Mouse (Mus musculus) intestine, postnatal 0 days (tissue): ENCODE data around the gene Dnaaf3. TPM values are rescaled to one million over a fixed set of nuclear protein-coding genes. Genes with fewer than 3 reads are reported as not detected.

Experiments used
- ATAC-seq: fragments of 200-750 bp; cut with Nextera tagmentation; 2 replicates; pipeline ENCODE4 v1.8.0; 2017; ENCODE audit warnings: mild to moderate bottlenecking, moderate TSS enrichment, moderate library complexity
- H3K27ac ChIP-seq: fragments of 300-500 bp; sonication (generic); 2 replicates; pipeline ENCODE4 v1.5.1; 2014; ENCODE audit warnings: mild to moderate bottlenecking, low read depth, low read length, moderate library complexity
- H3K27me3 ChIP-seq: fragments of 300-500 bp; sonication (generic); replicated peaks from 2 replicates; pipeline ENCODE4 v1.6.1; 2014; ENCODE audit warnings: low read length, mixed read lengths; ENCODE audit not compliant: control insufficient read depth, insufficient read depth
- H3K36me3 ChIP-seq: fragments of 300-500 bp; sonication (generic); 2 replicates; pipeline ENCODE4 v1.6.1; 2014; ENCODE audit warnings: mild to moderate bottlenecking, moderate library complexity; ENCODE audit not compliant: control insufficient read depth, insufficient read depth
- H3K4me1 ChIP-seq: fragments of 300-500 bp; sonication (generic); replicated peaks from 2 replicates; pipeline ENCODE4 v1.6.1; 2014; ENCODE audit warnings: antibody characterized with exemption, low read length, mixed read lengths; ENCODE audit not compliant: control insufficient read depth, insufficient read depth
- H3K4me2 ChIP-seq: fragments of 300-500 bp; sonication (generic); replicated peaks from 2 replicates; pipeline ENCODE4 v1.6.1; 2014; ENCODE audit warnings: low read depth, mild to moderate bottlenecking, moderate library complexity
- H3K4me3 ChIP-seq: fragments of 300-500 bp; sonication (generic); 2 replicates; pipeline ENCODE4 v1.5.1; 2014; ENCODE audit warnings: low read depth, low read length
- H3K9ac ChIP-seq: fragments of 300-500 bp; sonication (generic); 2 replicates; pipeline ENCODE4 v1.6.1; 2014; ENCODE audit warnings: mild to moderate bottlenecking, low read depth, low read length
- H3K9me3 ChIP-seq: fragments of 300-500 bp; sonication (generic); 2 replicates; pipeline ENCODE4 v1.6.1; 2016; ENCODE audit warnings: mixed run types; ENCODE audit not compliant: control insufficient read depth
- CTCF ChIP-seq: sonication (generic); IDR thresholded peaks from 2 replicates; pipeline ENCODE4 v1.5.1; 2016; ENCODE audit warnings: low read depth, mild to moderate bottlenecking, control low read depth, antibody characterized with exemption, moderate library complexity
- WGBS: fragments of 180-500 bp; shearing (Covaris S2); extraction: QIAGEN DNeasy Blood & Tissue Kit; methylation state at CpG from one replicate; pipeline ENCODE4 v1.1.7; 2014; 5-methylcytosine and 5-hydroxymethylcytosine counted together
- polyA plus RNA-seq: library from polyadenylated mRNA; unstranded; fragments of >200 nt; fragmentation: Nextera tagmentation; extraction: Ambion mirVana; gene quantifications from 2 replicates; pipeline ENCODE4 v1.2.1, GENCODE M21; 2015

The Dnaaf3 gene
- polyA plus RNA-seq, 1 experiment from 2014 or later = 0.33 TPM

DNA sequence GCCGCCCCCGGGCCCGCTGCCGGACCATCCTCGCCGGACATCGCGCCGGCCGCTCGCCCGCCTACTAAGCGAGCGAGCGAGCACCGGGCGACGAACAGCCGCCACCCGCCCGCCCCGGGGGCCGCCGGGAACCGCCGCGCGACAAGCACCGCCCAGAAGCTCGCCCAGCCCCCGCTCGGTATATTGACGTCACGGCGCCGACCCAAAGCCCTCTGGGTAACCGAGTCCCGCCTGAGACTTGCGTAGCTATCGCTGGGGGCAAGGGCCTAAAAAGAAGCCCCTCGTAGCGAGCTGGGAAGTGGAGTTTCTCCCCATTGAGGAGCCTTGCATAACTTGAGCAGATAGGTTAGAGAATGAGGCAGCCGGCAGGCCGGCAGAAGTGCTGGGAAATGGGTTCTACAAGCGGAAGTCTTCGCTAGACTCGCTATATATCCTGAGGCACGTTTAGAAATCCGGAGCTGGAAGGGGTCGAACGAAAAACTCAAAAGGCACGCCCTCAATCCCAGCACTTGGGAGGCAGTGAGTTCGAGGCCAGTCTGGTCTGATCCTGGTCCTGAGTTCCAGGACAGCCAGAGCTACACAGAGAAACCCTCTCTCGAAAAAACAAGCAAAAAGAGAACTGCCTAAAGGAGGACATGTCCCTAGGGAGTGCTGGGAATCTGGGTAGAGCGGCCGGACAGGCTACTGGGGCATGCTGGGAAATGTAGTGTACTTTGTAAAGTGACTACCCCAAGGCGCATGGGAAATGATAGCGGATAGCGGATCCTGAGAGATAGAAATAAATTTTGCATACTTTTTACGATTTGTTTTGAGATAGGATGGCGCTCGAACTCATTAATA, 30.5 kb downstream of the Dnaaf3 start, which contains the start of gene Ppp1r12c:
Ppp1r12c (minus strand) TSS at position 123 of the 840 bp plus-strand sequence.
- peak within 1 kb of the TSS; percentile 73 for H3K9ac ChIP-seq
- H3K4me1 ChIP-seq = 0 out of 2 replicates have a peak, but pooled peaks cover 6% of the 10 kb centered on the region
- under 1% methylated on average over 62 of the region's 62 CpGs for WGBS
- peak within 1 kb of the TSS; percentile 86 for H3K4me2 ChIP-seq
- peak; percentile 89 for ATAC-seq
- H3K27ac ChIP-seq = peak within 1 kb of the TSS; percentile 70
- peak within 1 kb of the TSS; percentile 80 for H3K4me3 ChIP-seq
- TF ChIP-seq CTCF = no peak
- no peaks in the 10 kb centered on the region for H3K9me3 ChIP-seq
- H3K36me3 ChIP-seq = peaks cover 4% of the 10 kb centered on the region
- H3K27me3 ChIP-seq = no peaks in the 10 kb centered on the region

DNA sequence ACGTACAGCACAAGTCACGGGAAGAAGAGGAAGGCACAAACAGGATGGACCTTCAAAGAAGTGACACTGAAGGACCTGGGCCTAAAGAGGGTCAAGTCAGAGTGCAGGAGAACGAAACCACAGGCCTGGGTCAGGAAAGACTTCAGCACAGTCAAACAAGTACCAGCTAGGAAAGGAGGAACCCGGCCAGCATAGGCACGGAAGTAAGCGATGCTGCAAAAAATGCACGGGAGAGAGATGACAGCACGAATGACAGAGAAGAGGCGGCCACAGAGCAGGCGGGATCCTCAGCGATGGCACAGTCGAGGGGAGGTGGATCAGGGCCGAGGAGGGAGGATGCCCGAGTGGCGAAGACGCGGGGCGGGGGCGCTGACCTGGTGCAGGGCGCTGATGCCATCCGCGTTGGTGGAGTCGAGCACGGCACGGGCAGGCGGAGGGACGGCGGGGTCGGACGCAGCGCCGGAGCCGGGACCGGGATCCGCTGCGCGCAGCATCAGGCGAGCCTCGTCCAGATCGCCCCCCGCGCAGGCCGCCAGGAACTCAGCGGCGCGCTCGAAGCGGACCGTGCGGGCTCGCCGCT, 31.3 kb downstream of the Dnaaf3 start:
- ATAC-seq = peak; percentile 37
- 0 out of 2 replicates have a peak, but pooled peaks cover 6% of the 10 kb centered on the region for H3K4me1 ChIP-seq
- no peak for TF ChIP-seq CTCF
- peak overlapping the region; percentile 80 for H3K4me3 ChIP-seq
- peak overlapping the region; percentile 73 for H3K9ac ChIP-seq
- no peaks in the 10 kb centered on the region for H3K9me3 ChIP-seq
- H3K36me3 ChIP-seq = peaks cover 12% of the 10 kb centered on the region
- H3K27ac ChIP-seq = peak overlapping the region; percentile 70
- H3K27me3 ChIP-seq = no peaks in the 10 kb centered on the region
- H3K4me2 ChIP-seq = peak overlapping the region; percentile 86
- WGBS = under 1% methylated on average over 35 of the region's 52 CpGs

DNA sequence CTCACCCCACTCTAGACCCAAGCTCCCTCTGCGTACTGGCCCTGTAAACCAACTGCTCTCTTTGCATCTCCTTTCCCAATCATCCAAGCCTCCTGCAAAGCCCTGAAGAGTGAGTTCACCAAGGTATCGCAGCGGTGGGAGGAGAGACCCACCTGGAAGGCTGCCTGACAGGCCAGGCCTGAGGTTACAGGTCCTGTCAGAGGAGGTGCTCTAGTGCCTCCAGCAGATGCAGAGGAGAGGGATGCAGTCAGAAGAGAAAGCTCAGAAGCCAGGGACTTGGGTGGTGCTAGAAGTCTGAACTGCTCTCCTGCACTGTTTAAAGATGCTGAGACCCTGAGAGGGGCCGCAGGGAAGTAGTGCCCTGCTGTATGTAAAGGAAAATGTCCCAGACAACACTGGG, 33.2 kb downstream of the Dnaaf3 start:
- ATAC-seq = no peak
- no peak for TF ChIP-seq CTCF
- no peak overlapping the region for H3K4me3 ChIP-seq
- H3K36me3 ChIP-seq = peaks cover 27% of the 10 kb centered on the region
- H3K9ac ChIP-seq = peak overlapping the region; percentile 5
- H3K9me3 ChIP-seq = no peaks in the 10 kb centered on the region
- WGBS = 81% methylated on average over 4 of the region's 4 CpGs
- H3K27me3 ChIP-seq = no peaks in the 10 kb centered on the region
- peak overlapping the region; percentile 86 for H3K4me2 ChIP-seq
- peak overlapping the region; percentile 54 for H3K27ac ChIP-seq
- H3K4me1 ChIP-seq = 0 out of 2 replicates have a peak, but pooled peaks cover 6% of the 10 kb centered on the region

GRCm38 (mm10) chr7:4498251-4498650, 34.0 kb downstream of the Dnaaf3 start:
- peak overlapping the region; percentile 11; the same call in 1 of the 2 replicates for H3K9ac ChIP-seq
- H3K4me1 ChIP-seq = 0 out of 2 replicates have a peak, but pooled peaks cover 6% of the 10 kb centered on the region
- H3K27ac ChIP-seq = no peak overlapping the region
- no peaks in the 10 kb centered on the region for H3K9me3 ChIP-seq
- no peak for TF ChIP-seq CTCF
- H3K27me3 ChIP-seq = no peaks in the 10 kb centered on the region
- peak overlapping the region; percentile 86 for H3K4me2 ChIP-seq
- 0 out of 2 replicates have a peak, but pooled peaks have one; percentile 3 for ATAC-seq
- WGBS = 32% methylated on average over 9 of the region's 9 CpGs
- no peak overlapping the region for H3K4me3 ChIP-seq
- H3K36me3 ChIP-seq = peaks cover 32% of the 10 kb centered on the region

- peaks cover 6% of the 10 kb centered on the region; the same call in 1 of the 2 replicates for H3K4me1 ChIP-seq
- no peak overlapping the region for H3K4me3 ChIP-seq
- H3K4me2 ChIP-seq = peak overlapping the region; percentile 32; the same call in 1 of the 2 replicates
- no peaks in the 10 kb centered on the region for H3K9me3 ChIP-seq
- H3K27ac ChIP-seq = no peak overlapping the region
- TF ChIP-seq CTCF = no peak
- H3K9ac ChIP-seq = 0 out of 2 replicates have a peak overlapping the region, but pooled peaks have one; percentile 11
- peaks cover 33% of the 10 kb centered on the region for H3K36me3 ChIP-seq
- WGBS = 87% methylated on average over 9 of the region's 9 CpGs
- no peak for ATAC-seq
- no peaks in the 10 kb centered on the region for H3K27me3 ChIP-seq
These were observed 34.9 kb downstream of the Dnaaf3 start for GRCm38 (mm10) chr7:4497271-4497903.

DNA sequence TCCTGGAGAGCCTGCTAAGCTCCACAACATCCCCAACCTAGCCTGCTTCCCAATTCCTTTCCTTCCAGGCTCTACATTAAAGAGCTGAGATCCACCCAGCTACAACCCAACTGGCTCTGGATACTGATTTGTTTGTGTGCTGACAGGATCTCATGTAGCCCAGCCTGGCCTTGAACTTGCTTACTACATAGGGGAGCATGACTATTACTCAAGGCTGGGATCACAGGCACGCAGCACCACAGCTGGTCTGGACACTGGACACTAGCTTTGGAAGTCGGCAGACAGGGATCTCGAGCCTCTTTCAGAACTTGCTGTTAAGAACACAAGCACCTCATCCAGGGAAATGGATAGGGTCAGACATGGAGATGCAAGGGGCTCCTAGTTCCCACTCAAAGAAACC, 35.8 kb downstream of the Dnaaf3 start:
- Histone ChIP-seq H3K9ac (no peak overlapping the region), H3K9me3 (no peaks in the 10 kb centered on the region), H3K4me1 (peaks cover 6% of the 10 kb centered on the region; the same call in 1 of the 2 replicates), H3K4me2 (no peak overlapping the region), H3K27ac (no peak overlapping the region), H3K36me3 (peaks cover 33% of the 10 kb centered on the region), H3K4me3 (no peak overlapping the region), H3K27me3 (no peaks in the 10 kb centered on the region)
- no peak for TF ChIP-seq CTCF
- 91% methylated on average over 3 of the region's 3 CpGs for WGBS
- ATAC-seq = no peak
